Mouse (Mus musculus): ENCODE results near the gene Clec4g. TPM values are rescaled to one million over a fixed set of nuclear protein-coding genes. Genes with fewer than 3 reads are reported as not detected.

Gene Clec4g
- total RNA-seq, 2 experiments from 2014 or later, result not detected

GRCm38 (mm10) chr8:3683408-3684176 lies 36.9 kb downstream of the Clec4g start:
- intact Hi-C loops (cut with DNase I), result no loop called here
- no peak for DNase-seq (ENCODE audit: low spot score in 2 of 2)

- intact Hi-C loops (cut with DNase I), result no loop called here
- DNase-seq (ENCODE audit: low spot score in 2 of 2), result no peak
Observed at GRCm38 (mm10) chr8:3682435-3682834, 38.0 kb downstream of the Clec4g start.

GRCm38 (mm10) chr8:3679656-3680055 lies 40.8 kb downstream of the Clec4g start:
- DNase-seq (ENCODE audit: low spot score in 2 of 2), result no peak
- intact Hi-C loops (cut with DNase I), result no loop called here

- intact Hi-C loops (cut with DNase I), result no loop called here
Observed at GRCm38 (mm10) chr8:3679236-3679635, 41.2 kb downstream of the Clec4g start.

GRCm38 (mm10) chr8:3678831-3679230 lies 41.6 kb downstream of the Clec4g start:
- DNase-seq (ENCODE audit: low spot score in 2 of 2), result no peak
- intact Hi-C loops (cut with DNase I), result no loop called here

More at GRCm38 (mm10) chr8:3679236-3679635, 41.2 kb downstream of the Clec4g start:
- no peak for DNase-seq (ENCODE audit: low spot score in 2 of 2)

GRCm38 (mm10) chr8:3676993-3677579 lies 43.4 kb downstream of the Clec4g start:
- no peak for DNase-seq (ENCODE audit: low spot score in 2 of 2)
- intact Hi-C loops (cut with DNase I), result loop anchor here (2.0 kb wide), 1 partner anchor 56 kb away; the partner anchor contains the start of genes Pet100 and Xab2

GRCm38 (mm10) chr8:3676131-3676992 lies 44.1 kb downstream of the Clec4g start, which contains the start of gene Trappc5:
Trappc5 (plus strand) TSS chr8:3676299.
- intact Hi-C loops (cut with DNase I), result loop anchor here (2.0 kb wide), 1 partner anchor 56 kb away; the partner anchor contains the start of genes Pet100 and Xab2
- DNase-seq (ENCODE audit: low spot score in 2 of 2), result peak; percentile 96 to 97

GRCm38 (mm10) chr8:3674671-3675070 lies 45.8 kb downstream of the Clec4g start:
- intact Hi-C loops (cut with DNase I), result no loop called here
- no peak for DNase-seq (ENCODE audit: low spot score in 2 of 2)

- DNase-seq (ENCODE audit: low spot score in 2 of 2), result peak; percentile 89 to 93
- intact Hi-C loops (cut with DNase I), result loop anchor here (2.0 kb wide), 1 partner anchor 113 kb away; no protein-coding TSS in a partner anchor
Observed at GRCm38 (mm10) chr8:3671980-3672491, 48.4 kb downstream of the Clec4g start, which contains the start of gene Fcor. Fcor (minus strand) TSS chr8:3672362.

- no peak for DNase-seq (ENCODE audit: low spot score in 2 of 2)
- intact Hi-C loops (cut with DNase I), result no loop called here
Observed at GRCm38 (mm10) chr8:3670388-3670787, 50.1 kb downstream of the Clec4g start.

- intact Hi-C loops (cut with DNase I), result no loop called here
- DNase-seq (ENCODE audit: low spot score in 2 of 2), result no peak
Observed at GRCm38 (mm10) chr8:3665507-3665906, 54.9 kb downstream of the Clec4g start, which contains the start of gene Mcemp1. Mcemp1 (plus strand) TSS chr8:3665754.

GRCm38 (mm10) chr8:3664405-3664804 lies 56.0 kb downstream of the Clec4g start:
- intact Hi-C loops (cut with DNase I), result no loop called here
- no peak for DNase-seq (ENCODE audit: low spot score in 2 of 2)

- intact Hi-C loops (cut with DNase I), result no loop called here
- no peak for DNase-seq (ENCODE audit: low spot score in 2 of 2)
Observed at GRCm38 (mm10) chr8:3660889-3661288, 59.6 kb downstream of the Clec4g start.

Other genes with a start within 250 kb of the Clec4g start
- gene Tex45, start 249.8 kb downstream of the Clec4g start, total RNA-seq (2021), result under 1 TPM; 0.21 to 0.53 TPM
- 10 to 100 TPM; 25.3 to 26.4 TPM for gene Zfp358, start 227.5 kb downstream of the Clec4g start, total RNA-seq (2021)
- gene Mcoln1, start 220.2 kb downstream of the Clec4g start, total RNA-seq (2021), result 10 to 100 TPM; 79.9 to 81.5 TPM
- 10 to 100 TPM; 70.2 to 74.8 TPM for gene Pnpla6, start 205.3 kb downstream of the Clec4g start, total RNA-seq (2021)
- gene C330021F23Rik, start 152.7 kb downstream of the Clec4g start, total RNA-seq (2021), result not detected
- 10 to 100 TPM; 45.8 to 45.9 TPM for gene Camsap3, start 133.4 kb downstream of the Clec4g start, total RNA-seq (2021)
- 10 to 100 TPM; 32.7 to 34.4 TPM for gene Xab2, start 99.3 kb downstream of the Clec4g start, total RNA-seq (2021)
- gene Pet100, start 99.1 kb downstream of the Clec4g start, total RNA-seq (2021), result 10 to 100 TPM; 88.1 to 92.9 TPM
- gene Pcp2, start 95.1 kb downstream of the Clec4g start, total RNA-seq (2021), result 1 to 10 TPM in 1 of 2 experiments, under 1 TPM in 1; 0.78 to 1.1 TPM
- gene Stxbp2, start 89.7 kb downstream of the Clec4g start, total RNA-seq (2021), result 10 to 100 TPM; 39.2 to 50.8 TPM
- gene Retn, start 64.9 kb downstream of the Clec4g start, total RNA-seq (2021), result under 1 TPM; 0.42 to 0.53 TPM
- under 1 TPM in 1 of 2 experiments, not detected in 1; 0.24 TPM for gene Mcemp1, start 54.9 kb downstream of the Clec4g start, total RNA-seq (2021)
- 10 to 100 TPM; 16.3 to 18.6 TPM for gene Fcor, start 48.3 kb downstream of the Clec4g start, total RNA-seq (2021)
- gene Trappc5, start 44.4 kb downstream of the Clec4g start, total RNA-seq (2021), result 10 to 100 TPM; 27.5 to 28.6 TPM
- not detected for gene Fcer2a, start 26.5 kb downstream of the Clec4g start, total RNA-seq (2021)
- gene Cd209a, start 28.3 kb upstream of the Clec4g start, total RNA-seq (2021), result not detected
- not detected for gene Cd209e, start 133.7 kb upstream of the Clec4g start, total RNA-seq (2021)
- gene Cd209d, start 157.9 kb upstream of the Clec4g start, total RNA-seq (2021), result not detected
- under 1 TPM; 0.24 to 0.74 TPM for gene Cd209b, start 206.2 kb upstream of the Clec4g start, total RNA-seq (2021)
- gene Cd209c, start 234.1 kb upstream of the Clec4g start, total RNA-seq (2021), result under 1 TPM in 1 of 2 experiments, not detected in 1; 0.31 TPM

Measured in left cerebral cortex, postnatal 14 days (tissue).